Mouse (Mus musculus) small intestine, adult 2 months (tissue): Measurements from ENCODE around the gene Bdh2.

ENCODE experiments used
- CTCF ChIP-seq: fragments of 200-500 bp; IDR thresholded peaks from 2 replicates; pipeline ENCODE4 v1.5.1; 2012; ENCODE audit warnings: low read depth, mild to moderate bottlenecking, control low read depth, inconsistent platforms, low read length, moderate library complexity, mixed read lengths; ENCODE audit not compliant: insufficient replicate concordance, insufficient read length; ENCODE audit errors: extremely low read depth
- POLR2A ChIP-seq: fragments of 200-500 bp; IDR thresholded peaks from 2 replicates; pipeline ENCODE4 v1.6.1; 2012; ENCODE audit warnings: low read depth, mild to moderate bottlenecking, control low read depth, inconsistent platforms, low read length, moderate library complexity

GRCm38 (mm10) chr3:135246828-135247227 lies 34.2 kb upstream of the Bdh2 start:
- TF ChIP-seq CTCF (no peak), POLR2A (no peak)
